Mouse (Mus musculus) urinary bladder, postnatal 36 days (tissue): ENCODE results near the gene Aldh16a1.
"Not testable (repeated sequence)": the region's sequence is repeated elsewhere in the genome, so short reads cannot be mapped to it uniquely, and the experiment has no call there.

Source experiments
- DNase-seq, 2 experiments: peaks; one replicate each; pipeline ENCODE4 v3.0.0; 2022; ENCODE audit warnings: low spot score in 2 of 2, mixed read lengths in 1 of 2

Gene Aldh16a1

DNA sequence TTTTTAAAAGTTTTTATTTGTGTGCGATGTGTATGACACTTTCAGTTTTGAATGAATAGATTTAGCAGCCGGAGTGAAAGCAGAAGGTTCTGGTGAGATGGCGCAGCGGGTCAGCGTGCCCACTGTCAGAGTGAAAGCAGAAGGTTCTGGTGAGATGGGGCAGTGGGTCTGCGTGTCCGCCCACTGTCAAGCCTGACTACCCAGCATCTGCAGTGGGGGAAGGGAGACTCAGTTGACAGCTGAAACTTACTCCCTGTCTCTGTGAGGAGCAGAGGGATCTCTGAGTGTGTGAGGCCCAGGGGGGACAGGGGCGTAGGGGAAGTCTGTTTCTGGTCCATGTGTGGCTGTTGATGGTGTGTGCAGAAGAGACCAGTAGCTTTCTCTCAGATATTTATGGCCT, 36.8 kb downstream of the Aldh16a1 start:
- DNase-seq, result no peak

DNA sequence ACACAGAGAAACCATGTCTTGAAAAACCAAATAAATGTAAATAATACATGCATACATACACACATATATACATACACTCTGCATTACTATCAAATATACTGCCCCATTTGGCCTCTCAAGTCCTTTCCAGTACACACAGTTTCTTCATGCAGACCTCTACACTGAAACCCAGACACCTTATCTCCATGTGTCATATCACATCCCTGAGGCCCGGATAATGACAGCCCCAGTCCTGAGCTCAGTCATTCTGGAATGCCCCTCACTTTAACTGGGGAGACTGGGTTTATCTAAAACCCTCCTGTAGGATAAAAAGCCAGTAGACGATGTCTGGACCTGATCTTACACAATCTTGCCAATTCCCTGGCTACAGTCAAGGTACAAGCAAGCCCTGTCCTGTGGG, 40.9 kb downstream of the Aldh16a1 start:
- no peak for DNase-seq

DNA sequence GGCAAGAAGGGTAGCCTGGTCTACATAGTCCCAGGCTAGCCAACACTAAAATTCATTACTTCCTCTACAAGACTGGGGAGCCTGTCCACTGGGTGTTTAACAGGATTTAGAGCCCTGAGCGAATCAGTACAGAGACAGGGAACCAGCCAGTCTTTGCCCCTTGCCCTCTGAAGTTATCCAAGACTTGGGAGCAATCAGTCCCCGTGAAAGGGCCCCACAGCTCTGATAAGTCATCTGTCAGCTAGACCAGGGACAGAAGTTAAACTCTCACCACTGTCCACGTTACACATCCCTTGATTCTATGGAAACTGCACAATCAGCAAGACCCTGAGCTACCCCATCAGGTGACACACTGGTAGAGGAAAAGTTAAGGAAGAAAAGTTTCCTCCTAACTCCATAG, 41.9 kb downstream of the Aldh16a1 start:
- no peak for DNase-seq

DNA sequence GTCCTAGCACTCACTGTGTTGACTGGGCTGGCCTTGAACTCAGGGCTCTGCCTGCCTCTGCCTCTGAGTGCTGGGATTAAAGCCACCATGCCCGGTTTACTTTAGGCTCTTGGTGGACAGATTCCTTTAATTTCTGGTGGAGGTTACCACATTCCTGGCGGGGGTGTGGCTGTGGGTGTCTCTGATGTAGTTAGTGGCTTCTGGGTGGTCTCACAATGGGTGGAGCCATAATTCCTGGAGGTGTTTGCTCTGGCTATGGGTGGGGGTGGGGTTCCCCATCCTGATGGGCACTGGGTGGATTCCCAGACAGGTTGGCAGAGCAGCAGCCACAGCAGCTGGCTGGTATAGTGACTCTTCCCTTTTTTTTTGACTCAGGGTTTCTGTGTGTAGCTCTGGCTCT, 42.4 kb downstream of the Aldh16a1 start:
- DNase-seq, result no peak

DNA sequence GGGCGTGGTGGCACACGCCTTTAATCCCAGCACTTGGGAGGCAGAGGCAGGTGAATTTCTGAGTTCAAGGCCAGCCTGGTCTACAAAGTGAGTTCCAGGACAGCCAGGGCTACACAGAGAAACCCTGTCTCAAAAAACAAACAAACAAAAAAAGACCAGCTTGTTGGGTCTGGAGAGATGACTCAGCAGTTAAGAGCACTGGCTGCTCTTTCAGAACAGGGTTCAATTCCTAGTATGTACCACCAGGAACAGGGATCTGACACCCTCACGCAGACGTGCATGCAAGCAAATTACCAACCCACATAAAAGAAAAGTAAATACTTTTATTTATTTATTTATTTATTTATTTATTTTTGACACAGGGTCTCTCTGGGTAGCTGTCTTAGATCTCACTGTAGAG, 44.3 kb downstream of the Aldh16a1 start:
- DNase-seq, result not testable (repeated sequence)

DNA sequence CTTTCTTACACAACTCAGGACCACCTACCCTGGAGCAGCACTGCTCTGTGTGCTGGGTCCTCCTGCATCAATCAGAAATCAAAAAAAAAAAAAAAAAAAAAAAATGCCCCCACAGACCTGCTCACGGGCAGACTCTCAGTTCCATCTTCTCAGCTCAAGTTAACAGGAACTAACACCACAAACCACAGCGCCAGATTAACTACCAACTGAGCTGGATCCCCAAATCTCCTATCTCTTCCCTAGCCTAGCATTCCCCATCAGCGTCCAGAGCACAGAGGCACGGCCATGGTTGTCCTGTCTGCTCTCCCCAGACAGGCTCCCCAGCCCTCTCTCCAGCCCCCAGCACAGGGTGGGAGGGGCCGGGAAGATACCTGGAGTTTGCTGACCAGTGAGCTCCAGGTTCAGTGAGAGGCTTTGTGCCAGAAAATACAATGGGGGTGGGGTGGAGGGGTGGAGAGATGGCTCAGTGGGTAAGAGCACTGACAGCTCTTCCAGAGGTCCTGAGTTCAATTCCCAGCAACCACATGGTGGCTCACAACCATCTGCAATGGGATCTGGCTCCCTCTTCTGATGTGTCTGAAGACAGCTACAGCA, 47.2 kb downstream of the Aldh16a1 start:
- no peak for DNase-seq

DNA sequence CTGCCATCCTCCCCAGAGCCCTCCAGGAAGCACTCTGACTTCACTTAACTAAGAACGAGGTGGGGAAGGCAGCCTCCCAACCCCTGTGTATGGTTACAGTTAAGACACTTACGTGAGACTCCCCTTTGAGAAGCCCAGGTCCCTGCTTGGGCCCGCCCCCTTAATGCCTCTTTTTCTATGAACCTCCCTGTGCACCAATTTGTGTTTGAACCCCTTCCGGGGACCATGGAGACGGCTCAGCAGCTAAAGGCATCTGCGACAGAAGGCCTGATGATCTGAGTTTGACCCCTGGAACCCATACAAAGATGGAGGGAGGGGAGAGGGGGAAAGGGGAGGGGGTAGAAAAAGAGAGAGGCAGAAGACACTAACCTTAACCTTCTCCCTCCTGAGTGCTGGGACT, 47.9 kb downstream of the Aldh16a1 start:
- DNase-seq, result no peak

DNA sequence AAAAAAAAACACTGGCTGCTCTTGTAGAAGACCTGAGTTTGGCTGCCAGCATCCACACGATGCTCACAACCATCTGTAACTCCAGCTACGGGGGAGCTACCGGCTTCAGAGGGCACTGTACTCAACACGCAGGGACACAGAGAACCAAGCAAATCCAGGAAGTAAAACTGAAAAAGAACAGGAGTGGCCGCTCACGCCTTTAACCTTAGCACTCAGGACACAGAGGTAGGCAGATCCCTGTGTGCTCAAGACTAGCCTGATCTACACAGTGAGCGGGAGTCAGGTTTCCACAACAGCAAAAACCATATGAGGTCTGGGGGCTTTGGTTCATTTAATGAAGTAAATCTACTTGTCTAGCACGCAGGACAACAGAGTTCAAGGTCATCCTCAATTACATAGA, 48.9 kb downstream of the Aldh16a1 start:
- no peak for DNase-seq

DNA sequence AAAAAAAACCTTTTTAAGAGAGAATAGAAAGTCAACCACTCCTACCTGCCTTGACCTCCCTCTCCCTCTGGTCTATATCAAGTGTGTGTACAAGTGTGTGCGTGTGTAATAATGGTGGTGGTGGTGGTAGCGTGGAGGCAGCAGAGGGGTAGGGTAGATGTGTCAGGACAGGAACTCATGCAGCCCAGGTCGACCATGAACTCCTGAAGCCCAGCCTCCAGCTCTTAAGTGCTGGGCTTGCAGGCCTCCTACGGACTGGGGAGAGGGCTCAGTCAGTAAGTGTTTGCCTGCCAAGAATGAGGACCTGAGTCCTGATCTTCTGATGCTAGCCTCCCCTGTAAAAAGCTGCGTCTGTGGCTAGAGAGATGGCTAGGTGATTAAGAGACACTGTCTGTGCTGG, 49.4 kb downstream of the Aldh16a1 start:
- DNase-seq, result no peak

DNA sequence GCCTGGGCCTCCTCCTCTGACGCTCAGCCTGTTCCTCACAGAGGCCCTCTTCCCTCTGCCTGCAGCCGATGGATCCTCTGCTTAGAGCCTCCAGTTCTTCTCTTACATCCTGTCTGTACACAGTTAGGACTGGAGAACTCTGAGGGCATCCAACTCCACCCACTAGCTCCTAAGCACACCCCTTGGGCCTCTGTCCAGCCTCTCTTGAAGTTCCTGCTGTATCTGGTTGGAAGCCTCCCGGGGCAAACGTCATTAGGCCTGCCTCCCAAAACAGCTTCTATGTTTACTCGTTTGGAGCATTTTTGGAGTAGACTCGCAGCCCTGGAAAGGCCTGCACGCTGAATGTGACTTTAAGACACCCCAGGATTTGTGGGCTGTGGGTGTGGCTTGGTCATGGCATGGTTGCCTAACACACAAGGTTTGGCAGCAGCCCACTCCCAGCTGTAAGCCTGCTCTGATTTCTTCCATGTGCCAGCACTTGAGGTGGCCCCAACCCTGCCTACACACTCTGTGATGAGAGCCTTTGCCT, 50.7 kb downstream of the Aldh16a1 start, which contains the start of gene Fcgrt:
TSS of gene Fcgrt (minus strand) at position 200 of the 529 bp plus-strand sequence.
- peak; percentile 86 to 94 for DNase-seq

DNA sequence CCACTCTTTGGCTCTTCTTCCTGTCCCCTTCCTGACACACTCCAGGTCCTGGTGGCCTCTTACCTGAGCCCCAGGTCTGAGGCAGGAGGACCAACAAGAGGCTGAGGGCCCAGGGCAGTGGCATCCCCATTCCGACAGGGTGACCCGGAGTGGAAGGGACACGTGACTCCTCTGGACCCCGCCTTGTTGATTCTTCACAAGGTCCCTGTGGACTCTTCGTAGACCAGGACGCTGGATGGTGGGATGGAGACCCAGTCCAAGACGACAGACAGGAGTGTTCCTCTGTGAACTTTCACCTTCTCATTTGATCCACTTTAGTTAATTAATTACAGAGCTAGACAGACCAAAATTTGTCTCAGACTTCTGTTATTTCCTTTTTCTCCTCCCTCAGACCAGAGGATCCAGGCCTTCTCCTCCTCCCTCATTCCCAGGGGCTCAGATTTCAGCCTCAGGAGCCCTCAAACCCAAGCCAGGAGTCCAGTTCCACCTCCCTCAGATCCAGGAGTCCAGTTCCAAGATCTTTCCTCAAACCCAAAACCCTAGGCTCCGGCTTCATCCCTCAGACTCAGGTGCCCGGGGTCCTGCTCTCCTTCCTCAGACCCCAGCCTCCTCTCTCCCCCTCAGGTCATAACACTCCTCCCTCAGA, 51.3 kb downstream of the Aldh16a1 start:
- DNase-seq, result no peak

DNA sequence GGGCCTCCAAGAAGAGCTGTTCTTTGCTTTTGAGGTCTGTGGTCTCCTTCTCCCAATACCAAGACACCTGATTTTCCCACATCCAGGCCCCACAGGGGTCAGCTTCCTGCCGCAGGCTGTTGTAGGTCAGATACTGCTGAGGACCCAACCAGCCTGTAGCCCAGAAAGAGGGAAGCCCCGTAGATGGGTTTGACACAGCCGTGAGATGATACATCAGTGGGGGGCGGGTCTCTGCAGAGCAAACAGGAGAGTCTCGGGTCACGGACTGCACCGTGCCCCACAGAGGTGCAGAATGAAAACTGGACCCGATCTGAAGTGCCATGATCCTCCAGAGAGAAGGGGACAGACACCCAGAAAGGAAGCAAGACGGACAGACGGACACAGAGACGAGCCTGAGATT, 51.9 kb downstream of the Aldh16a1 start:
- no peak for DNase-seq

DNA sequence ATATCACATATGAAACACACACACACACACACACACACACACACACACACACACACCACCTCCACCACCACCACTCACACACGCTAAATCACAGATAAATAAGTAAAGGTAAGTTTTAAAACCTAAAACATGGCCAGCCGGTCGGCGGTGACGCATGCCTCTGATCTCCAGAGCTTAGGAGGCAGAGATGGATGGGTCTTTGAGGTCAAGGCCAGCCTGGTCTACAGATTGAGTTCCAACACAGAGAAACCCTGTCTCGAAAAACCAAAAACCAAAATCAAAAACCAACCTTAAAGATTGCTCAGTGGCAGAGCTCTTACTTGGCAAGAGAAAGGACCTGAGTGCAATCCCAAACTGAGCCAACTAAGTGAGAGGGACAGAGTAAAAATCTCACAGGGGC, 54.3 kb downstream of the Aldh16a1 start:
- no peak for DNase-seq

DNA sequence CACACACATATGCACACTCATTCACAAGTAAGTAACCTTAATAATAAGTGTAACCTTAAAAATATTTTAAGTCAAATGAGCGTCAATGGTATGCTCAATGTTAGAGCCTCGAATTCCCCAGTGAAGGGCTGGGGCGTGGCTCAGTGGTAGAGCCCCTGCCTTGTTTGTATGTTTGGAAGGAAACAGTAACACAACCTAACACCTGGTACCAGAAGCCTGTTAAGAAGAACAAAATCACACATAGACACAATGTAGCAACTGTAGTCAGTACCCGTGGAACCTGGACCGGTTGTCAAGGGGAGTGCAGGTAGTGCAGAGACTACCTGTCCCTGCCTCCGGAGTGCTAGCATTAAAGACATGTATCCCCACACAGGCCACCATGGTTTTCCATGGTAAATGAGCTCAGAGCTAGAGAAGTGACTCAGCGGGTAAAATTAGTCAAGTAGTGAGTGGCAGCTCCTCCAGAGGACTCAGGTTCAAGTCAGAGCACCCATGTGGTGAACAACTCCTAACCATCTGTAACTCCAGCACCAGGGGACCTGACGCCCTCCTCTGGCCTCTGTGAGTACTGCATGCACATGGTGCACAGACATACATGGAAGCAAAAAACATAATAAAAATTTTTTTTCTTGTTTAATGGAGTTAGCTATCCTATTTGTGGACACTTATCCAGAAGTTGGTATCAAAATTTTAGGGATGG, 55.7 kb downstream of the Aldh16a1 start:
- DNase-seq, result no peak

DNA sequence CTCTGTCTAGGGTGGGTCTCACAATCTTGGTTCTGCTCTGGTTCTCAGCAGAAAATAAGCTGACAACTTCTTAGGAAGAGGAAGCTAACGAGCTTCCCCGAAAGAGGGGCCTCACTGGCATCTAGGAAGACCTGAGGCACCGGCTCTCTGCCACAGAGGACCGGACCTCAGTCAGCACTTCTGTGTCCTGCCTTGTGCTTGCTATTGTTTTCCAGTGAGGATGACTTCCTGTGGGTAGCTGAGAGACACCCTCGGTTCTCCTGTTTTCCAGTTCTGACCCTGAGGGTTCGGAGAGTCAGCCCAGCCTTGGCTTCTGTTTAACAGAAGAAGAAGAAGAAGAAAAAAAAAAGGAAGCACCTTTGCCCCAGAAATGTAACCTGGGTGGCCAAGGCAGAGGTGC, 56.9 kb downstream of the Aldh16a1 start:
- no peak for DNase-seq

DNA sequence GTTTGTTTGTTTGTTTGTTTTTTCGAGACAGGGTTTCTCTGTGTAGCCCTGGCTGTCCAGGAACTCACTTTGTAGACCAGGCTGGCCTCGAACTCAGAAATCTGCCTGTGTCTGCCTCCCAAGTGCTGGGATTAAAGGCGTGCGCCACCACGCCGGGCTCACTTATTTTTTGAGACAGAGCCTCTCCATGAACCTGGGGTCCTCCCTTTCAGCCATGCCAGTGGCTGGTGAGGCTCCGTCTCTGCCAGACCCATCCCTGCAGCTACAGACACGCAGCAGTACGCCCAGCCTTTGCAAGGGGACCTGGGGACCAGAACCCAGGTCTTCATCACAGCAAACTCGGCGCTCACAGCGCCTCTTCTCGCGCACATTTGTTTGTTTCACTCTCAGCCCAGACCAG, 58.4 kb downstream of the Aldh16a1 start:
- DNase-seq, result not testable (repeated sequence)

DNA sequence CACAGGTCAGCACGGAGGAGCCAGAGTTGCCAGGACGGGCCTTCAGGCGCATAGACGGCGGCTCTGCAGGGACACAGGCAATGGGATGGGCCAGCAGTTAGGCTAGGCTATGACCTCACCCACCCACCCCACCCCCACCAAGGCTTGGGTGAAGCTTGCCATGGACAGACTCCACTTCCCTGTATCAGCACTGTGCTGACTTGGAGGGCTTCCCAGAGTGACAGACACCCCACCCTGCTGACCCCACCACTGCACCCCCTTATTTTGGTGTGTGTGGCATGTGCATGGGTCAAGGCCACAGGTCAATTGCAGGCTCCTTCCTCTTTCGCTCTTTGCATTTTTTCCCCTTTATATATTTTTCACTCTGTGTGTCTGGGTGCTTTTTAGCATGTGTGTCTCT, 59.0 kb downstream of the Aldh16a1 start:
- no peak for DNase-seq

DNA sequence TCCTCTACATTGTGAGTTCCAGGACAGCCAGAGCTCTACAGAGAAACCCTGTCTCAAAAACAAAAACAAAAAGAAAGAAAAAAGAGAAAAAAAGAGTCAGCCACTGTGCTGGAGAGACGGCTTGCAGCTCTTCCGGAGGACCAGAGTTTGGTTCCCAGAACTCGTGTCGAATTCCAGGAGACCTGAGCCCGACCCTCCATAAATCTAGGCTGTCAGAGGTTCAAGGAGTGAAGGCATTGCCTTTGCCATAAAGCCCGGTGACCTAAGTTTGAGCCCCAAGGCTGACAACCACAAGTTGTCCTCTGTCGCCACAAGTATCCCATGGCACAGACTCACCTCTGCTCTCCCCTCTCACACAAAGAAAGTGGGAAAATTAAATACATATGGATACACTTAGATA, 60.3 kb downstream of the Aldh16a1 start:
- DNase-seq, result no peak

DNA sequence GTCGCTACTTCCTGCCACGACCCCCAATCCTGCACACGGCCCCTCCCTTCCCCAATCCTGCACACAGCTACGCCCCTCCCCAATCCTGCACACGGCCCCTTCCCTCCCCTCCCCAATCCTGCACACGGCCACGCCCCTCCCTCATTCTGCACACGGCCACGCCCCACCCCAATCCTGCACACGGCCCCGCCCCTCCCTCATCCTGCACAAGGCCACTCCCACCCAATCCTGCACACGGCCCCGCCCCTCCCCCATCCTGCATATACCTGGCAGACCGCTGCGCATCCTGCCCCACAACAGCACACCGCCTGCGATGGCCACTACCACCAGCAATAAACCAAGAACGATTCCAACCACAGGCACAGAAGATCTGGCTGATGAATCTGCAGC, 60.9 kb downstream of the Aldh16a1 start:
- DNase-seq, result no peak

DNA sequence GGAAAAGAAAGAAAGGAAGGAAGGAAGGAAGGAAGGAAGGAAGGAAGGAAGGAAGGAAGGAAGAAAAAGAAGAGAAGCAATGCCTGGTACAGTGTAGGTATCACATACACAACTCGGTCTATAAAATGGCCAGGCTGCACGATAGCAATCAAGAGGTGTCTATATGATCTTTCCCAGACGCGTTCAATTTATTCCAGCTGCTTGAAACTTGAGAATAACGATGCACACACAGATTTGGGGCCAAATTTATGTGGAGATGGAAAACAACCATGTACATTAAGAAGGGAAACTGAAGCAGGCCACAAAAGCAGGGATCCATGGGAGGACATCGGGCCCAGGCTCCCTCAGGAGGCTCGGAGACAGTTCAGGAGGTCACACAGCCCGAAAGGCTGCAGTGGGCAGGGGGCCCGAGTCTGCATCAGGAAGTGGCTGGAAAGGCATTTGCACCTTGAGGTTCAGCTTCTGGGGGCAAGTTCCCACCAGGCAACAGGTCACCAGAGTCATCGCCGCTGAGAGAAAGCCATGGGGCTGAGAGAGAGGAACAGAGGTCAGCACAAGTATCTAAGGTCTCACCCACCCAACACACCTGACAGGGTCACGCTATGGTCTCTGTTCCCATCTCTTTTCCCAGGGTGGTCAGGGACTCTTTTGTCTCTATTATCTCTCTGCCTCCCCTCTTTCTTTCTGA, 61.4 kb downstream of the Aldh16a1 start:
- DNase-seq, result no peak

DNA sequence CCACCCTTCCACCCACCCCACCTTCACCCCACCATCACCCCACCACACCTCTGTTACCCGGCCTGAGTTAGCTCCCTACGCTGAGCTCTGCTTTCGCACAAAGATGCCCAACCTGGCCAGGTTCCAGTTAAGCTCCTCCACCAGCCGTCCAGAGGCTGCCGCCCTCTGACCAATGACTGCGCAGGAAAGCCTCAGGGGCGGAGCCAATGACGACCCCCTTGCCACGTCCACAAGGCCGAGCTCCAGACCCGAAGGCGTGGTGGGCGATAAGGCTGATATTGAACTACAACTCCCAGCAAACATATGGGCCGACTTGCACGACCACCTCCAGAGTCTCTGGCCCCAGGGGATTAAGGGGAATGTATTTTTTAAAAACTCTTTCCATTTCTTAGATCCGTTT, 62.3 kb downstream of the Aldh16a1 start, which contains the start of gene Rcn3:
TSS of gene Rcn3 (minus strand) at position 174 of the 400 bp plus-strand sequence.
- peak; percentile 63 to 86 for DNase-seq
